Mouse (Mus musculus): ENCODE results near the gene Gucd1. TPM values are rescaled to one million over a fixed set of nuclear protein-coding genes. Genes with fewer than 3 reads are reported as not detected.

Gucd1 gene
- polyA plus RNA-seq, 1 experiment: 29.8 TPM

- no peak overlapping the region for H3K4me3 ChIP-seq (ENCODE audit: insufficient read depth, low read depth, low read length)
- peaks cover 15% of the 10 kb centered on the region for H3K4me1 ChIP-seq (ENCODE audit: control insufficient read depth, insufficient read depth, insufficient read length, low read length)
Observed at GRCm38 (mm10) chr10:75447489-75447888, 70.3 kb downstream of the Gucd1 start.

GRCm38 (mm10) chr10:75446501-75447083, 71.2 kb downstream of the Gucd1 start:
- Histone ChIP-seq H3K4me1 (ENCODE audit: control insufficient read depth, insufficient read depth, insufficient read length, low read length) (peaks cover 15% of the 10 kb centered on the region), H3K27ac (replicated peaks; ENCODE audit: low read depth, low read length) (no peak overlapping the region), H3K4me3 (ENCODE audit: insufficient read depth, low read depth, low read length) (no peak overlapping the region)

More at GRCm38 (mm10) chr10:75447489-75447888, 70.3 kb downstream of the Gucd1 start:
- H3K27ac ChIP-seq (replicated peaks; ENCODE audit: low read depth, low read length): no peak overlapping the region

- Histone ChIP-seq H3K27ac (replicated peaks; ENCODE audit: low read depth, low read length) (no peak overlapping the region), H3K4me3 (ENCODE audit: insufficient read depth, low read depth, low read length) (no peak overlapping the region), H3K4me1 (ENCODE audit: control insufficient read depth, insufficient read depth, insufficient read length, low read length) (peaks cover 6% of the 10 kb centered on the region)
Observed at GRCm38 (mm10) chr10:75445030-75445429, 72.7 kb downstream of the Gucd1 start.

GRCm38 (mm10) chr10:75444111-75444826, 73.5 kb downstream of the Gucd1 start:
- no peak overlapping the region for H3K27ac ChIP-seq (replicated peaks; ENCODE audit: low read depth, low read length)
- peaks cover 6% of the 10 kb centered on the region for H3K4me1 ChIP-seq (ENCODE audit: control insufficient read depth, insufficient read depth, insufficient read length, low read length)
- H3K4me3 ChIP-seq (ENCODE audit: insufficient read depth, low read depth, low read length): no peak overlapping the region

- Histone ChIP-seq H3K4me3 (ENCODE audit: insufficient read depth, low read depth, low read length) (no peak overlapping the region), H3K27ac (replicated peaks; ENCODE audit: low read depth, low read length) (no peak overlapping the region)
Observed at GRCm38 (mm10) chr10:75443017-75443416, 74.8 kb downstream of the Gucd1 start.

GRCm38 (mm10) chr10:75441800-75442199, 76.0 kb downstream of the Gucd1 start:
- Histone ChIP-seq H3K4me3 (ENCODE audit: insufficient read depth, low read depth, low read length) (no peak overlapping the region), H3K4me1 (ENCODE audit: control insufficient read depth, insufficient read depth, insufficient read length, low read length) (no peaks in the 10 kb centered on the region), H3K27ac (replicated peaks; ENCODE audit: low read depth, low read length) (no peak overlapping the region)

More at GRCm38 (mm10) chr10:75443017-75443416, 74.8 kb downstream of the Gucd1 start:
- no peaks in the 10 kb centered on the region for H3K4me1 ChIP-seq (ENCODE audit: control insufficient read depth, insufficient read depth, insufficient read length, low read length)

GRCm38 (mm10) chr10:75440756-75441155, 77.0 kb downstream of the Gucd1 start:
- Histone ChIP-seq H3K4me3 (ENCODE audit: insufficient read depth, low read depth, low read length) (no peak overlapping the region), H3K4me1 (ENCODE audit: control insufficient read depth, insufficient read depth, insufficient read length, low read length) (no peaks in the 10 kb centered on the region)

GRCm38 (mm10) chr10:75439211-75439811, 78.5 kb downstream of the Gucd1 start:
- Histone ChIP-seq H3K4me1 (ENCODE audit: control insufficient read depth, insufficient read depth, insufficient read length, low read length) (no peaks in the 10 kb centered on the region), H3K4me3 (ENCODE audit: insufficient read depth, low read depth, low read length) (no peak overlapping the region), H3K27ac (replicated peaks; ENCODE audit: low read depth, low read length) (no peak overlapping the region)

More at GRCm38 (mm10) chr10:75440756-75441155, 77.0 kb downstream of the Gucd1 start:
- H3K27ac ChIP-seq (replicated peaks; ENCODE audit: low read depth, low read length): no peak overlapping the region

- Histone ChIP-seq H3K27ac (replicated peaks; ENCODE audit: low read depth, low read length) (no peak overlapping the region), H3K4me3 (ENCODE audit: insufficient read depth, low read depth, low read length) (no peak overlapping the region), H3K4me1 (ENCODE audit: control insufficient read depth, insufficient read depth, insufficient read length, low read length) (no peaks in the 10 kb centered on the region)
Observed at GRCm38 (mm10) chr10:75438132-75438810, 79.5 kb downstream of the Gucd1 start.

GRCm38 (mm10) chr10:75437284-75437683, 80.5 kb downstream of the Gucd1 start:
- H3K4me1 ChIP-seq (ENCODE audit: control insufficient read depth, insufficient read depth, insufficient read length, low read length): no peaks in the 10 kb centered on the region
- no peak overlapping the region for H3K4me3 ChIP-seq (ENCODE audit: insufficient read depth, low read depth, low read length)
- no peak overlapping the region for H3K27ac ChIP-seq (replicated peaks; ENCODE audit: low read depth, low read length)

GRCm38 (mm10) chr10:75436604-75437217, 81.1 kb downstream of the Gucd1 start:
- Histone ChIP-seq H3K27ac (replicated peaks; ENCODE audit: low read depth, low read length) (no peak overlapping the region), H3K4me1 (ENCODE audit: control insufficient read depth, insufficient read depth, insufficient read length, low read length) (no peaks in the 10 kb centered on the region)

GRCm38 (mm10) chr10:75430633-75431032, 87.1 kb downstream of the Gucd1 start:
- no peaks in the 10 kb centered on the region for H3K4me1 ChIP-seq (ENCODE audit: control insufficient read depth, insufficient read depth, insufficient read length, low read length)
- no peak overlapping the region for H3K27ac ChIP-seq (replicated peaks; ENCODE audit: low read depth, low read length)
- H3K4me3 ChIP-seq (ENCODE audit: insufficient read depth, low read depth, low read length): no peak overlapping the region

More at GRCm38 (mm10) chr10:75436604-75437217, 81.1 kb downstream of the Gucd1 start:
- no peak overlapping the region for H3K4me3 ChIP-seq (ENCODE audit: insufficient read depth, low read depth, low read length)

GRCm38 (mm10) chr10:75430147-75430537, 87.6 kb downstream of the Gucd1 start:
- no peaks in the 10 kb centered on the region for H3K4me1 ChIP-seq (ENCODE audit: control insufficient read depth, insufficient read depth, insufficient read length, low read length)
- H3K4me3 ChIP-seq (ENCODE audit: insufficient read depth, low read depth, low read length): no peak overlapping the region
- no peak overlapping the region for H3K27ac ChIP-seq (replicated peaks; ENCODE audit: low read depth, low read length)

- Histone ChIP-seq H3K4me1 (ENCODE audit: control insufficient read depth, insufficient read depth, insufficient read length, low read length) (no peaks in the 10 kb centered on the region), H3K4me3 (ENCODE audit: insufficient read depth, low read depth, low read length) (no peak overlapping the region), H3K27ac (replicated peaks; ENCODE audit: low read depth, low read length) (no peak overlapping the region)
Observed at GRCm38 (mm10) chr10:75429522-75430146, 88.1 kb downstream of the Gucd1 start.
